Mouse (Mus musculus) megakaryocyte, embryonic 14.5 days (primary cell): ENCODE measurements around the gene Dis3l2. TPM values are rescaled to one million over a fixed set of nuclear protein-coding genes. Genes with fewer than 3 reads are reported as not detected.

Experiments
- H3K27me3 ChIP-seq: replicated peaks from 2 replicates; pipeline ENCODE3; 2012; ENCODE audit warnings: inconsistent platforms
- H3K36me3 ChIP-seq: replicated peaks from 2 replicates; pipeline ENCODE3; 2012; ENCODE audit warnings: low read length, inconsistent platforms, mixed read lengths
- H3K4me1 ChIP-seq: 2 replicates; pipeline ENCODE4 v1.6.1; 2012; ENCODE audit warnings: inconsistent platforms
- H3K4me3 ChIP-seq: replicated peaks from 2 replicates; pipeline ENCODE3; 2012; ENCODE audit warnings: moderate library complexity, mild to moderate bottlenecking, inconsistent platforms
- H3K9me3 ChIP-seq: 2 replicates; pipeline ENCODE4 v1.6.1; 2012; ENCODE audit warnings: inconsistent platforms
- FLI1 ChIP-seq: IDR thresholded peaks from 2 replicates; pipeline ENCODE4 v1.6.1; 2012; ENCODE audit warnings: low read length, inconsistent platforms, mixed read lengths
- GATA1 ChIP-seq: IDR thresholded peaks from 3 replicates; pipeline ENCODE4 v1.6.1; 2012; ENCODE audit warnings: mixed read lengths, low read length, inconsistent platforms, borderline replicate concordance
- polyA plus RNA-seq: library from polyadenylated mRNA; stranded (reverse); fragments of >175 nt; gene quantifications from 2 replicates; pipeline ENCODE4 v1.2.3, GENCODE M21; 2012; ENCODE audit warnings: low replicate concordance; ENCODE audit not compliant: insufficient read depth

Dis3l2 gene
- polyA plus RNA-seq, 1 experiment: 7.1 TPM

DNA sequence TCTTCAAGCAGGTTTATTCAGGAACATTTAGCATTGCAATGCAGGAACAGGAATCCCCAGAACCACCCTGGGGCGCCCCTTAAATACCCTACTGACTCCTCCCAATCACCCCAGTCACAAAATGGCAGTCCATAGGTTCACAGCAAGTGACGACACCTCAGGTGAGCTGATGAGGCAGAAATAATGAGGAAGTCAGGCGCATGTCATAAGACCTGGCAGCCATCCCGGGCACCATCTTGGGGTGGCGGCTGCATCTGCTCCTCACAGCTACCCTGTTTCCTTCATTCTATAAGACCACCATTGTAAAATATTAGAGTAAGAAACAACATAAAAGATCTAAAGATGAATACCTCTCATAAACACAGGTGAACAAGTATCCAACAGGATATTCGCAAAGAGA is 58.6 kb downstream of the Dis3l2 start:
- no peaks in the 10 kb centered on the region for H3K27me3 ChIP-seq
- TF ChIP-seq FLI1 (no peak), GATA1 (no peak)
- H3K36me3 ChIP-seq: peaks cover 43% of the 10 kb centered on the region
- no peak overlapping the region for H3K4me3 ChIP-seq
- H3K4me1 ChIP-seq: no peaks in the 10 kb centered on the region
- H3K9me3 ChIP-seq: no peaks in the 10 kb centered on the region

DNA sequence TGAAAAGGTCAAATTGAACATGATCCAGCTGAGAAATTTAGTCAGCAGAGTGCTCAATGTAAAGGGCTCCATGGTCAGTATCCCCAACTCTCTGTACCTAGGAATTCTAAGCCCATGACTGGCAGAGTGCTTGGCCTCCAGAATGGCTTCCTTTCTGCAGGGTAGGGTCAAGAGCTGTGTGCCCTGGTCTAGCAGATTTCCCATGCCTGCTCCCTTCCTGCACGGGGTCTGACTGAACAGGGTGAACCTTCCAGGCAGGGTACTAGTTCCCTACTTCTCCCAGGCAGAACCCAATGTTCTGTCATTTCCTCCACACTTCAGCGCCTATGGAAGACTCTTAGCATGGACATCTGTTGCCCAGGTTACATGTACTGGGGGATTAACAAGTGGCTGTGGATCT is 97.6 kb downstream of the Dis3l2 start:
- Histone ChIP-seq H3K4me1 (peaks cover 6% of the 10 kb centered on the region), H3K4me3 (no peak overlapping the region), H3K36me3 (peaks cover 5% of the 10 kb centered on the region), H3K27me3 (no peaks in the 10 kb centered on the region), H3K9me3 (no peaks in the 10 kb centered on the region)
- no peak for TF ChIP-seq GATA1
- TF ChIP-seq FLI1: no peak

GRCm38 (mm10) chr1:86811756-86812155 is 108.1 kb downstream of the Dis3l2 start:
- no peaks in the 10 kb centered on the region for H3K27me3 ChIP-seq
- H3K9me3 ChIP-seq: no peaks in the 10 kb centered on the region
- no peaks in the 10 kb centered on the region; the same call in 1 of the 2 replicates for H3K4me1 ChIP-seq
- H3K36me3 ChIP-seq: peaks cover 9% of the 10 kb centered on the region
- no peak for TF ChIP-seq GATA1
- no peak for TF ChIP-seq FLI1
- no peak overlapping the region for H3K4me3 ChIP-seq

DNA sequence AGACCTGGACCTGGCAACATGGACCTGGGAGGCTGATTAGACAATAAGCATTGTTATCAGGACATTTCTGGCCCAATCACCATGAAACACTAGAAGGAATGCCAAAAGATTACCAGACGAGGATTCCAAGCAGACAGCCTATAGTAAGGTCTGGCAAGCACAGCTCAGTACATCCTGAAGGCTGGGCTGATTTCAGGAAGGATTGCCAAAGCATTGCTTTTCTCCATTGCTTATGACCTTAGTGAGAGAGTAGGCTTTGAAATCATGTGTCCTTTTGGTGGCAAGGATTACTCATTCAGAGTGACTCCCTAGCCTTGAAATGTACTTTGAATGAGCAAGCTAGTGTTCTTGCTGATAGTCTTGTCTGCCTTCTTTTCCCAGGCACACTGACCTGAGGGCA is 118.7 kb downstream of the Dis3l2 start:
- no peak overlapping the region for H3K4me3 ChIP-seq
- H3K36me3 ChIP-seq: peaks cover 12% of the 10 kb centered on the region
- peaks cover 10% of the 10 kb centered on the region; the same call in 1 of the 2 replicates for H3K4me1 ChIP-seq
- no peak for TF ChIP-seq GATA1
- TF ChIP-seq FLI1: no peak
- no peaks in the 10 kb centered on the region for H3K27me3 ChIP-seq
- H3K9me3 ChIP-seq: no peaks in the 10 kb centered on the region

GRCm38 (mm10) chr1:86834351-86834987 is 130.9 kb downstream of the Dis3l2 start:
- H3K9me3 ChIP-seq: no peaks in the 10 kb centered on the region
- H3K4me3 ChIP-seq: no peak overlapping the region
- peaks cover 4% of the 10 kb centered on the region for H3K36me3 ChIP-seq
- peaks cover 15% of the 10 kb centered on the region for H3K4me1 ChIP-seq
- no peaks in the 10 kb centered on the region for H3K27me3 ChIP-seq
- TF ChIP-seq GATA1 (no peak), FLI1 (no peak)

- Histone ChIP-seq H3K36me3 (peaks cover 4% of the 10 kb centered on the region), H3K27me3 (no peaks in the 10 kb centered on the region)
These were observed 131.4 kb downstream of the Dis3l2 start for GRCm38 (mm10) chr1:86834988-86835387.

GRCm38 (mm10) chr1:86850754-86851153 is 147.1 kb downstream of the Dis3l2 start:
- H3K36me3 ChIP-seq: peaks cover 8% of the 10 kb centered on the region
- no peaks in the 10 kb centered on the region for H3K9me3 ChIP-seq
- TF ChIP-seq FLI1 (no peak), GATA1 (no peak)

More at GRCm38 (mm10) chr1:86834988-86835387, 131.4 kb downstream of the Dis3l2 start:
- TF ChIP-seq FLI1 (no peak), GATA1 (no peak)
- Histone ChIP-seq H3K4me1 (peaks cover 15% of the 10 kb centered on the region), H3K9me3 (no peaks in the 10 kb centered on the region), H3K4me3 (no peak overlapping the region)

GRCm38 (mm10) chr1:86858876-86859275 is 155.3 kb downstream of the Dis3l2 start:
- Histone ChIP-seq H3K27me3 (no peaks in the 10 kb centered on the region), H3K4me3 (peak overlapping the region; percentile 38), H3K9me3 (no peaks in the 10 kb centered on the region), H3K36me3 (peaks cover 36% of the 10 kb centered on the region), H3K4me1 (peaks cover 91% of the 10 kb centered on the region)
- peak; percentile 18; the same call in 1 of the 3 replicates for TF ChIP-seq GATA1
- peak; percentile 44; the same call in 1 of the 2 replicates for TF ChIP-seq FLI1

More at GRCm38 (mm10) chr1:86850754-86851153, 147.1 kb downstream of the Dis3l2 start:
- H3K4me1 ChIP-seq: peaks cover 41% of the 10 kb centered on the region
- no peaks in the 10 kb centered on the region for H3K27me3 ChIP-seq
- no peak overlapping the region for H3K4me3 ChIP-seq

DNA sequence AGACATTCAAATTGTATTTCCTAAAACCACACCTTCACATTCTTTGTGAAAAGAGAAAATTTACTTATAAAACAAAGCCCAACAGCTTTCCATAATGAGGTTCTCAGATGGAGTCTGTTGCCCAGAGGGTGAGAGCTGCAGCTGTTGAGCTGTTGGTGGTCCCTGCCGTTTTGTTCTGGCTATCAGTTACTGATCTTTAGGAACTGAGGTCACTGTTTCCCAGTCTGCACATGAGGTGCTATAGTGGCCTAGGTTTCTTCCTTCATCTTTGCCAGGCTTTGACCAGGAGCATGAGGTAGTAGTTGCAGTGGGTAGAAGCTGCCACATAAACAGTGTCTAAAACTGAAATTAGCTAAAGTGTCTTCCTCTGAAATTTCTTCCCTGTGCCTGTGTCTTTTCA is 155.8 kb downstream of the Dis3l2 start:
- Histone ChIP-seq H3K36me3 (peaks cover 39% of the 10 kb centered on the region), H3K4me1 (peaks cover 90% of the 10 kb centered on the region), H3K9me3 (no peaks in the 10 kb centered on the region), H3K27me3 (no peaks in the 10 kb centered on the region), H3K4me3 (no peak overlapping the region)
- TF ChIP-seq GATA1 (no peak), FLI1 (no peak)

- TF ChIP-seq FLI1: no peak
- TF ChIP-seq GATA1: no peak
- no peaks in the 10 kb centered on the region for H3K27me3 ChIP-seq
- H3K4me3 ChIP-seq: no peak overlapping the region
- peaks cover 24% of the 10 kb centered on the region for H3K36me3 ChIP-seq
- H3K9me3 ChIP-seq: no peaks in the 10 kb centered on the region
- H3K4me1 ChIP-seq: peaks cover 3% of the 10 kb centered on the region; the same call in 1 of the 2 replicates
These were observed 170.1 kb downstream of the Dis3l2 start for GRCm38 (mm10) chr1:86873745-86874144.

- H3K9me3 ChIP-seq: no peaks in the 10 kb centered on the region
- peaks cover 23% of the 10 kb centered on the region for H3K36me3 ChIP-seq
- TF ChIP-seq FLI1: no peak
- TF ChIP-seq GATA1: no peak
- H3K4me1 ChIP-seq: peaks cover under 1% of the 10 kb centered on the region; the same call in 1 of the 2 replicates
- H3K4me3 ChIP-seq: no peak overlapping the region
- no peaks in the 10 kb centered on the region for H3K27me3 ChIP-seq
These were observed 175.1 kb downstream of the Dis3l2 start for GRCm38 (mm10) chr1:86878743-86879142.
